Comparison of ENCODE assay signal across 21 mouse cellular contexts in genomic region chr2:113903006-113903545, GRCm38 (mm10). TPM values are rescaled to one million over a fixed set of nuclear protein-coding genes. Genes with fewer than 3 reads are reported as not detected.
DNase-seq lines count a peak whose midpoint lies in the region; ATAC-seq lines count a peak whose summit lies in the region.
"Had no signal": no experiment of that assay in that cellular context is flagged by ENCODE, and none has a peak within 500 bp of the region (broad histone marks: within the 10 kb centered on the region; RNA-seq: fewer than 3 reads in every experiment).

No protein-coding gene starts in this region.

- H3K9me3 ChIP-seq in embryonic facial prominence, embryonic 11.5 days (replicated peaks; ENCODE audit: control insufficient read depth, low read length) = no peaks in the 10 kb centered on the region
- H3K9me3 ChIP-seq in embryonic facial prominence, embryonic 10.5 days = no peaks in the 10 kb centered on the region
- H3K9me3 ChIP-seq: embryonic facial prominence, embryonic 13.5 days; forebrain, embryonic 15.5 days; heart, embryonic 13.5 days; limb, embryonic 13.5 days; liver, embryonic 13.5 days; midbrain, embryonic 15.5 days had no signal

- H3K4me2 ChIP-seq in embryonic facial prominence, embryonic 11.5 days (ENCODE audit: low read depth, low read length) = no peak overlapping the region
- H3K4me2 ChIP-seq: embryonic facial prominence, embryonic 13.5 days; forebrain, embryonic 15.5 days; heart, embryonic 13.5 days; limb, embryonic 13.5 days; liver, embryonic 13.5 days; lung, embryonic 14.5 days; midbrain, embryonic 15.5 days had no signal

- no peak for ATAC-seq in embryonic facial prominence, embryonic 11.5 days (replicated peaks; ENCODE audit: insufficient number of reproducible peaks, low FRiP score, low TSS enrichment, low read depth)
- ATAC-seq: forebrain, embryonic 15.5 days; midbrain, embryonic 15.5 days had no signal

- no peak overlapping the region for H3K27ac ChIP-seq in embryonic facial prominence, embryonic 11.5 days (replicated peaks; ENCODE audit: low read depth, low read length)
- H3K27ac ChIP-seq in embryonic facial prominence, embryonic 10.5 days (replicated peaks) = no peak overlapping the region
- H3K27ac ChIP-seq: embryonic facial prominence, embryonic 13.5 days; forebrain, embryonic 15.5 days; heart, embryonic 13.5 days; kidney, postnatal 0 days; limb, embryonic 13.5 days; liver, embryonic 13.5 days; midbrain, embryonic 15.5 days had no signal

- H3K4me3 ChIP-seq in embryonic facial prominence, embryonic 11.5 days (ENCODE audit: low read depth, low read length) = no peak overlapping the region
- no peak overlapping the region for H3K4me3 ChIP-seq in embryonic facial prominence, embryonic 10.5 days
- H3K4me3 ChIP-seq: embryonic facial prominence, embryonic 13.5 days; forebrain, embryonic 15.5 days; heart, embryonic 13.5 days; limb, embryonic 13.5 days; liver, embryonic 13.5 days; midbrain, embryonic 15.5 days had no signal

- no peaks in the 10 kb centered on the region for H3K27me3 ChIP-seq in embryonic facial prominence, embryonic 11.5 days (ENCODE audit: control insufficient read depth, insufficient read depth, low read length)
- no peaks in the 10 kb centered on the region for H3K27me3 ChIP-seq in embryonic facial prominence, embryonic 10.5 days (replicated peaks; ENCODE audit: low read depth, poor library complexity, severe bottlenecking)
- H3K27me3 ChIP-seq: embryonic facial prominence, embryonic 13.5 days; forebrain, embryonic 15.5 days; heart, embryonic 13.5 days; limb, embryonic 13.5 days; liver, embryonic 13.5 days; midbrain, embryonic 15.5 days had no signal

- H3K9ac ChIP-seq in embryonic facial prominence, embryonic 11.5 days (replicated peaks; ENCODE audit: low read length) = no peak overlapping the region
- H3K9ac ChIP-seq: embryonic facial prominence, embryonic 13.5 days; forebrain, embryonic 15.5 days; heart, embryonic 13.5 days; limb, embryonic 13.5 days; liver, embryonic 13.5 days; lung, embryonic 14.5 days; midbrain, embryonic 15.5 days had no signal

- H3K4me1 ChIP-seq in embryonic facial prominence, embryonic 11.5 days (ENCODE audit: control insufficient read depth, insufficient read depth, low read length) = no peaks in the 10 kb centered on the region
- peaks cover 11% of the 10 kb centered on the region for H3K4me1 ChIP-seq in embryonic facial prominence, embryonic 10.5 days
- H3K4me1 ChIP-seq: embryonic facial prominence, embryonic 13.5 days; forebrain, embryonic 15.5 days; limb, embryonic 13.5 days; liver, embryonic 13.5 days; midbrain, embryonic 15.5 days had no signal

- DNase-seq in embryonic facial prominence, embryonic 11.5 days (ENCODE audit: low spot score) = peak; percentile 18
- no peak for DNase-seq in embryonic facial prominence, embryonic 10.5 days (ENCODE audit: low spot score)
- DNase-seq in retina, postnatal 1 day = peak; percentile 10
- no peak for DNase-seq in retina, embryonic 14.5 days (ENCODE audit: low spot score)
- peak; percentile 42 for DNase-seq in embryo, embryonic 9.5 days (ENCODE audit: extremely low spot score)
- no peak for DNase-seq in urinary bladder, postnatal 36 days (ENCODE audit: low spot score in 2 of 2)
- DNase-seq in lung, postnatal 10 days = no peak
- no peak for DNase-seq in cerebellum, postnatal 25 days
- DNase-seq: gastrocnemius, postnatal 36 days; layer of hippocampus, postnatal 36 days; liver, embryonic 13.5 days; lung, postnatal 4 days; right cerebral cortex, postnatal 4 days; thymus, adult 2 months had no signal

- H3K36me3 ChIP-seq in embryonic facial prominence, embryonic 11.5 days (replicated peaks; ENCODE audit: control insufficient read depth, insufficient read depth, low read depth, low read length) = no peaks in the 10 kb centered on the region
- no peaks in the 10 kb centered on the region for H3K36me3 ChIP-seq in embryonic facial prominence, embryonic 10.5 days (replicated peaks)
- H3K36me3 ChIP-seq: embryonic facial prominence, embryonic 13.5 days; forebrain, embryonic 15.5 days; heart, embryonic 13.5 days; limb, embryonic 13.5 days; liver, embryonic 13.5 days; midbrain, embryonic 15.5 days had no signal

- WGBS in embryonic facial prominence, embryonic 11.5 days = 9% methylated on average over 1 of the region's 1 CpGs
- WGBS in embryonic facial prominence, embryonic 10.5 days = 15% methylated on average over 1 of the region's 1 CpGs

RNA-seq across cellular contexts. Expression of gene Arhgap11a, which starts 54.6 kb away (rescaled TPM):
- polyA plus RNA-seq in embryonic facial prominence, embryonic 11.5 days (2014; fragmentation: Nextera tagmentation; extraction: Ambion mirVana) = 6.3 and 7.9 TPM in 2 replicates
- polyA plus RNA-seq in embryonic facial prominence, embryonic 10.5 days (2016; fragmentation: Nextera tagmentation; extraction: Ambion mirVana) = 37.2 and 38.3 TPM in 2 replicates

Comparison
In these comparisons a context has a peak if more than half of its experiments do, and no peak if none do; other contexts are left out.
1. DNase-seq: peak in embryonic facial prominence, embryonic 11.5 days (single experiment), retina, postnatal 1 day (single experiment) and embryo, embryonic 9.5 days (single experiment); none in embryonic facial prominence, embryonic 10.5 days (single experiment), retina, embryonic 14.5 days (single experiment), urinary bladder, postnatal 36 days (0 of 2), lung, postnatal 10 days (single experiment) and cerebellum, postnatal 25 days (0 of 2).